Mouse (Mus musculus) CH12.LX (cell line): ENCODE data around the gene Qk.

ENCODE experiments used
- BHLHE40 ChIP-seq: IDR thresholded peaks from 2 replicates; pipeline ENCODE4 v1.6.1; 2011; ENCODE audit warnings: mild to moderate bottlenecking, low read depth, low read length, improper control_type of control experiment
- CHD2 ChIP-seq: IDR thresholded peaks from 2 replicates; pipeline ENCODE4 v1.6.1; 2011; ENCODE audit warnings: low read length, improper control_type of control experiment
- CTCF ChIP-seq, 2 experiments: IDR thresholded peaks in 1 of 2; conservative IDR thresholded peaks in 1 of 2; 2 replicates each; pipeline ENCODE4 v1.5.1; 2011 to 2012; ENCODE audit warnings: low read depth in 2 of 2, low read length in 2 of 2, improper control_type of control experiment in 1 of 2, inconsistent platforms in 1 of 2, mild to moderate bottlenecking in 1 of 2, moderate library complexity in 1 of 2
- EP300 ChIP-seq: IDR thresholded peaks from 2 replicates; pipeline ENCODE4 v1.6.1; 2011; ENCODE audit warnings: low read length, improper control_type of control experiment
- ETS1 ChIP-seq: conservative IDR thresholded peaks from 2 replicates; pipeline ENCODE4 v1.6.1; 2012; ENCODE audit warnings: low read depth, mild to moderate bottlenecking, inconsistent platforms, low read length, improper control_type of control experiment, moderate library complexity
- GABPA ChIP-seq: IDR thresholded peaks from 2 replicates; pipeline ENCODE4 v1.6.1; 2012; ENCODE audit warnings: low read depth, low read length, improper control_type of control experiment, inconsistent platforms; ENCODE audit not compliant: insufficient replicate concordance
- KAT2A ChIP-seq: IDR thresholded peaks from 2 replicates; pipeline ENCODE4 v1.6.1; 2012; ENCODE audit warnings: low read length, improper control_type of control experiment, inconsistent platforms; ENCODE audit not compliant: insufficient replicate concordance
- MAX ChIP-seq: IDR thresholded peaks from 2 replicates; pipeline ENCODE4 v1.6.1; 2011; ENCODE audit warnings: low read length, improper control_type of control experiment
- MXI1 ChIP-seq: IDR thresholded peaks from 2 replicates; pipeline ENCODE4 v1.6.1; 2011; ENCODE audit warnings: mild to moderate bottlenecking, low read depth, low read length, improper control_type of control experiment
- POLR2A ChIP-seq: IDR thresholded peaks from 2 replicates; pipeline ENCODE4 v1.6.1; 2011; ENCODE audit warnings: low read depth, mild to moderate bottlenecking, improper control_type of control experiment, low read length
- TBP ChIP-seq: conservative IDR thresholded peaks from 2 replicates; pipeline ENCODE4 v1.6.1; 2011; ENCODE audit warnings: low read depth, low read length, improper control_type of control experiment
- UBTF ChIP-seq: IDR thresholded peaks from 2 replicates; pipeline ENCODE4 v1.6.1; 2012; ENCODE audit warnings: low read depth, mild to moderate bottlenecking, inconsistent platforms, low read length, improper control_type of control experiment, moderate library complexity
- ZC3H11A ChIP-seq: IDR thresholded peaks from 2 replicates; pipeline ENCODE4 v1.6.1; 2012; ENCODE audit warnings: low read depth, mild to moderate bottlenecking, inconsistent platforms, low read length, improper control_type of control experiment
- ZKSCAN1 ChIP-seq: IDR thresholded peaks from 2 replicates; pipeline ENCODE4 v1.6.1; 2012; ENCODE audit warnings: low read depth, inconsistent platforms, low read length, improper control_type of control experiment, borderline replicate concordance

DNA sequence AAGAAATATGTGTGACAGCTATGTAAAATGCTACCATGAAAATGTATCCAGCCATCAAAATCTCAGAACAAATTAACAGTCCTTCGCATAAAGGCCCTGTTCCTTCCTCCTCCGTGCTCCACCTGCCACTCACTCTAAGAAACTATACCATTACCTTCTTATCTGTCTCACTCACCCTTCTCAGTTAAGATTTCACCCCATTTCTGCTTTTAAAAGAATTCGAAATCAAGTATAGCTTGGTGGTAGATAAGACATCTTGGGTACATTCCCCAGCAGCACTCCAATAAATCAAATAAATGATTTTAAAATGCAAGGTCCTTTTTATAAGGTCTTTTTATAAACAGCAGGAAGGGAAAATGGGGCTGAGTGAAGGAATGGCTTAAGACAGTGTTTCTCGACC is 53.4 kb downstream of the Qk start:
- no peak for TF ChIP-seq CTCF (conservative IDR thresholded peaks at IDR 0.05 in 1 of 2, IDR thresholded peaks at IDR 0.05 in 1 of 2; ENCODE audit: low read depth in 2 of 2, low read length in 2 of 2)
- no peak for TF ChIP-seq TBP
- TF ChIP-seq MXI1, result no peak
- TF ChIP-seq POLR2A, result no peak
- no peak for TF ChIP-seq CHD2
- TF ChIP-seq GABPA, result no peak
- no peak for TF ChIP-seq UBTF
- TF ChIP-seq BHLHE40, result no peak
- TF ChIP-seq ETS1, result no peak
- TF ChIP-seq ZC3H11A, result no peak
- no peak for TF ChIP-seq EP300
- no peak for TF ChIP-seq KAT2A
- TF ChIP-seq ZKSCAN1, result no peak
- TF ChIP-seq MAX, result no peak
